Mouse (Mus musculus): ENCODE measurements around the gene Tmem151a.

- TF ChIP-seq EP300 (IDR thresholded peaks at IDR 0.05; ENCODE audit: insufficient read depth, low read depth, low read length) (no peak), POLR2A (IDR thresholded peaks at IDR 0.05; ENCODE audit: insufficient read depth, low read depth, low read length) (no peak), CTCF (IDR thresholded peaks at IDR 0.05) (no peak)
Measured at GRCm38 (mm10) chr19:5069486-5069885, 15.8 kb downstream of the Tmem151a start.
